Mouse (Mus musculus): ENCODE results near the gene Pds5b. TPM values are rescaled to one million over a fixed set of nuclear protein-coding genes. Genes with fewer than 3 reads are reported as not detected.
A peak's percentile ranks its signal among the peaks of the same experiment; 100 is the strongest.

Pds5b gene
- polyA plus RNA-seq, 1 experiment from 2014 or later = 52.2 TPM

DNA sequence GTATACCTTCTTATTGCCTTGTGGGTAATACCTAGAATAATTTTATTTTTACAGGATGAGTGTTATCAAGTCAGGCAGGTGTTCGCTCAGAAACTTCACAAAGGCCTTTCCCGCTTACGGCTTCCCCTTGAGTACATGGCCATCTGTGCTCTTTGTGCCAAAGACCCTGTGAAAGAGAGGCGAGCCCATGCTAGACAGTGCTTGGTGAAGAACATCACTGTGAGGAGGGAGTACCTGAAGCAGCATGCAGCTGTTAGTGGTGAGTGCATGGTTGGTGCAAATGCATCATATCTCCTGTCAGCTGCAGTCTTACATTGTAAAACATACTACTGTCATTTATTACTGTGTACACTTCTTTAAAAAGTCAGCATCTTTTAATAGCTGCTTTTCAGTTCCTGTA lies 114.7 kb downstream of the Pds5b start:
- Histone ChIP-seq H3K27me3 (ENCODE audit: control insufficient read depth, insufficient read depth, low read length) (no peaks in the 10 kb centered on the region), H3K4me3 (ENCODE audit: low read depth, low read length) (no peak overlapping the region), H3K4me1 (ENCODE audit: control insufficient read depth, insufficient read depth, low read length) (no peaks in the 10 kb centered on the region), H3K9ac (replicated peaks; ENCODE audit: low read depth, low read length) (no peak overlapping the region), H3K36me3 (ENCODE audit: control insufficient read depth, insufficient read depth, low read length) (peaks cover 27% of the 10 kb centered on the region), H3K27ac (ENCODE audit: low read depth, low read length) (no peak overlapping the region), H3K9me3 (ENCODE audit: control insufficient read depth, low read length) (no peaks in the 10 kb centered on the region), H3K4me2 (ENCODE audit: low read depth, low read length) (no peak overlapping the region)
- ATAC-seq (ENCODE audit: low read depth) = no peak
- 89% methylated on average over 4 of the region's 4 CpGs for WGBS

DNA sequence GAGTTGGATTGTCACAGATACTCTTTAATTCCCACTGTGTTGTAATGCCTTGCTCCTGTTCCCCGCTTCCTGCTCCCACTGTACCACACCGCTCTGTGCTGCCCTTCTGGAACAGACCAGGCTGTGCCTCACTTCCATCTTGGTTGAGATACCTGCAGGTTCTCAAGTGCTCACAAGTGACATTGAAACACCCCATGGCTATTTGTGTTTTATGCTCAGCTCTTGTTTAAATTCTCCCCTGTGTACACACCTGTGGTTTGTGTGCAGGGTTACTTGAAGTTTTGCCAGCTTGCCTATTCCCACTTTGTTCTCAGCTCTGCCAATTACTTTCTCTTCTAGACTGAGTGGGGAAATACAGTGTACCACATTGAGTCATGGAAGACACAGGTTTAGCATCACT lies 115.5 kb downstream of the Pds5b start:
- no peaks in the 10 kb centered on the region for H3K9me3 ChIP-seq (ENCODE audit: control insufficient read depth, low read length)
- no peak overlapping the region for H3K4me2 ChIP-seq (ENCODE audit: low read depth, low read length)
- H3K4me3 ChIP-seq (ENCODE audit: low read depth, low read length) = no peak overlapping the region
- no peaks in the 10 kb centered on the region for H3K27me3 ChIP-seq (ENCODE audit: control insufficient read depth, insufficient read depth, low read length)
- H3K4me1 ChIP-seq (ENCODE audit: control insufficient read depth, insufficient read depth, low read length) = no peaks in the 10 kb centered on the region
- H3K9ac ChIP-seq (replicated peaks; ENCODE audit: low read depth, low read length) = no peak overlapping the region
- WGBS = 96% methylated on average over 2 of the region's 2 CpGs
- peaks cover 23% of the 10 kb centered on the region for H3K36me3 ChIP-seq (ENCODE audit: control insufficient read depth, insufficient read depth, low read length)
- no peak overlapping the region for H3K27ac ChIP-seq (ENCODE audit: low read depth, low read length)
- ATAC-seq (ENCODE audit: low read depth) = no peak

- Histone ChIP-seq H3K4me2 (ENCODE audit: low read depth, low read length) (no peak overlapping the region), H3K4me3 (ENCODE audit: low read depth, low read length) (no peak overlapping the region), H3K27me3 (ENCODE audit: control insufficient read depth, insufficient read depth, low read length) (no peaks in the 10 kb centered on the region), H3K9me3 (ENCODE audit: control insufficient read depth, low read length) (no peaks in the 10 kb centered on the region), H3K36me3 (ENCODE audit: control insufficient read depth, insufficient read depth, low read length) (peaks cover 21% of the 10 kb centered on the region), H3K27ac (ENCODE audit: low read depth, low read length) (no peak overlapping the region), H3K9ac (replicated peaks; ENCODE audit: low read depth, low read length) (no peak overlapping the region), H3K4me1 (ENCODE audit: control insufficient read depth, insufficient read depth, low read length) (no peaks in the 10 kb centered on the region)
- 97% methylated on average over 6 of the region's 6 CpGs for WGBS
- no peak for ATAC-seq (ENCODE audit: low read depth)
Measured at GRCm38 (mm10) chr5:150794181-150794580, 120.6 kb downstream of the Pds5b start.

- Histone ChIP-seq H3K27ac (ENCODE audit: low read depth, low read length) (no peak overlapping the region), H3K36me3 (ENCODE audit: control insufficient read depth, insufficient read depth, low read length) (peaks cover 27% of the 10 kb centered on the region; the same call in 1 of the 2 replicates), H3K4me2 (ENCODE audit: low read depth, low read length) (no peak overlapping the region), H3K27me3 (ENCODE audit: control insufficient read depth, insufficient read depth, low read length) (no peaks in the 10 kb centered on the region), H3K4me1 (ENCODE audit: control insufficient read depth, insufficient read depth, low read length) (no peaks in the 10 kb centered on the region), H3K4me3 (ENCODE audit: low read depth, low read length) (no peak overlapping the region), H3K9me3 (ENCODE audit: control insufficient read depth, low read length) (no peaks in the 10 kb centered on the region), H3K9ac (replicated peaks; ENCODE audit: low read depth, low read length) (no peak overlapping the region)
- ATAC-seq (ENCODE audit: low read depth) = no peak
- 95% methylated on average over 2 of the region's 2 CpGs for WGBS
Measured at GRCm38 (mm10) chr5:150800056-150800455, 126.5 kb downstream of the Pds5b start.

DNA sequence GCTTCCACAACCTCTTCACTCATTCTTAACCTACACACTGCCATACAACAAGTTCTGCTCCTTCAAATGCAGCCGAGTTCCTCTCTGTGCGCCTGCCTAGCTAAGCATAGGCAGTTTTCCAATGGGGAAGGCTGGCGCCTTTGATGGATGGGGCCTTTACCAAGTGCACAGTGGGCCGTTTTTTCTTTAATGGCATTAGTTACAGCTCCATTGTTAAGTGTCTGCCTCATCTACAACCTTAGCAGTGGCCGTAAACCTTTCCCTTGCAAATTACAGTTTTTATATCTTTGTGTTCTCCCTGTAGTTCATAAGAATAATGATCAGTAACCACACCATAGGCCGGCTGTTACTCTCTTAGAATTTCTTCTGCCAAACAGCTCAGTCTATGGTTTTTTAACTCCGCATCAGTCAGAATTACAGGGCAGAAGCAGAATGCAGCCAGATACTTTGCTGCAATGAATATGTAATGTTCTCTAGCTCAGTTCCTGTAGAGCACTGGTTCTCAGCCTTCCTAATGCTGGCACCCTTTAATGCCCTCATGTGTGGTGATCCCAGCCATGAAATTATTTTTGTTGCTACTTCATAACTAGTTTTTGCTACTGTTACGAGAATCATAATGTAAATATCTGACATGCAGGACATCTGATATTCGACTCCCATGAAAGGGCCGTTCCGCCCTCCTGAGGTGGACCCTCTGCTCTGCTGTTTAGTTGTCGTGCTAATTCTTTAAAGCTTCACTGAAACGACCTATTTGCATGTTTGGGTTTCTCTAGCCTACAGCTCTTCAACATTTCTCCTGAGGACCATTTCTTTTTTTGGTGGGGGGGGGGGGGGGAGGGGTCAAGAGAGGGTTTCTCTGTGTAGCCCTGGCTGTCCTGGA lies 140.8 kb downstream of the Pds5b start:
- ATAC-seq (ENCODE audit: low read depth) = peak; percentile 38; the same call in 1 of the 2 replicates
- 35% methylated on average over 13 of the region's 13 CpGs for WGBS
- no peak overlapping the region for H3K9ac ChIP-seq (replicated peaks; ENCODE audit: low read depth, low read length)
- no peaks in the 10 kb centered on the region for H3K9me3 ChIP-seq (ENCODE audit: control insufficient read depth, low read length)
- peaks cover 5% of the 10 kb centered on the region; the same call in 1 of the 2 replicates for H3K4me1 ChIP-seq (ENCODE audit: control insufficient read depth, insufficient read depth, low read length)
- no peaks in the 10 kb centered on the region for H3K36me3 ChIP-seq (ENCODE audit: control insufficient read depth, insufficient read depth, low read length)
- no peak overlapping the region for H3K4me2 ChIP-seq (ENCODE audit: low read depth, low read length)
- no peak overlapping the region for H3K27ac ChIP-seq (ENCODE audit: low read depth, low read length)
- no peaks in the 10 kb centered on the region for H3K27me3 ChIP-seq (ENCODE audit: control insufficient read depth, insufficient read depth, low read length)
- no peak overlapping the region for H3K4me3 ChIP-seq (ENCODE audit: low read depth, low read length)

- ATAC-seq (ENCODE audit: low read depth) = no peak
- H3K9me3 ChIP-seq (ENCODE audit: control insufficient read depth, low read length) = no peaks in the 10 kb centered on the region
- no peak overlapping the region for H3K9ac ChIP-seq (replicated peaks; ENCODE audit: low read depth, low read length)
- no peak overlapping the region for H3K4me3 ChIP-seq (ENCODE audit: low read depth, low read length)
- no peaks in the 10 kb centered on the region for H3K27me3 ChIP-seq (ENCODE audit: control insufficient read depth, insufficient read depth, low read length)
- H3K36me3 ChIP-seq (ENCODE audit: control insufficient read depth, insufficient read depth, low read length) = no peaks in the 10 kb centered on the region
- no peak overlapping the region for H3K4me2 ChIP-seq (ENCODE audit: low read depth, low read length)
- WGBS = 87% methylated on average over 4 of the region's 4 CpGs
- peaks cover 5% of the 10 kb centered on the region; the same call in 1 of the 2 replicates for H3K4me1 ChIP-seq (ENCODE audit: control insufficient read depth, insufficient read depth, low read length)
- H3K27ac ChIP-seq (ENCODE audit: low read depth, low read length) = no peak overlapping the region
Measured at GRCm38 (mm10) chr5:150815400-150815799, 141.9 kb downstream of the Pds5b start.

GRCm38 (mm10) chr5:150816775-150817174 lies 143.2 kb downstream of the Pds5b start:
- 90% methylated on average over 5 of the region's 5 CpGs for WGBS
- no peak overlapping the region for H3K27ac ChIP-seq (ENCODE audit: low read depth, low read length)
- no peaks in the 10 kb centered on the region for H3K9me3 ChIP-seq (ENCODE audit: control insufficient read depth, low read length)
- no peak overlapping the region for H3K9ac ChIP-seq (replicated peaks; ENCODE audit: low read depth, low read length)
- H3K4me1 ChIP-seq (ENCODE audit: control insufficient read depth, insufficient read depth, low read length) = peaks cover 5% of the 10 kb centered on the region; the same call in 1 of the 2 replicates
- H3K36me3 ChIP-seq (ENCODE audit: control insufficient read depth, insufficient read depth, low read length) = no peaks in the 10 kb centered on the region
- ATAC-seq (ENCODE audit: low read depth) = no peak
- no peak overlapping the region for H3K4me3 ChIP-seq (ENCODE audit: low read depth, low read length)
- no peak overlapping the region for H3K4me2 ChIP-seq (ENCODE audit: low read depth, low read length)
- H3K27me3 ChIP-seq (ENCODE audit: control insufficient read depth, insufficient read depth, low read length) = no peaks in the 10 kb centered on the region

DNA sequence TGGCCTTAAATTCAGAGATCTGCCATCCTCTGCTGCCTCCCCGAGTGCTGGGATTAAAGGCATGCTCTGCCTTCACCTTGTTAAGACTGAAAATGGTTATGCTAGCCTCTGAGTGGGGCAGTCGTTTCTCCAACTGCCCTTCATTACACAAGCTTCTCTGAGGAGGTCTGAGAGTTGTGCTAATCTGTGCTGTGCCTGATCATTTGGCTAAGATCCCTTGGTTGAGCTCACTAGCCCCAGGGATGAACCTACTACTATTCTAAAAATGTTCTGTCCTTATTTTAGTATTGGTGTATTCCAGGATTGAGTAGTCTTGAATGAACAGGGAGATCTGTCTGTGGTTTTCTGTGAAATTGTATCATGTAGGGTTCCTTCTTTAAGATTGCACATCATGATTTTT lies 144.5 kb downstream of the Pds5b start:
- Histone ChIP-seq H3K4me3 (ENCODE audit: low read depth, low read length) (no peak overlapping the region), H3K4me1 (ENCODE audit: control insufficient read depth, insufficient read depth, low read length) (peaks cover 5% of the 10 kb centered on the region; the same call in 1 of the 2 replicates), H3K9me3 (ENCODE audit: control insufficient read depth, low read length) (no peaks in the 10 kb centered on the region), H3K27me3 (ENCODE audit: control insufficient read depth, insufficient read depth, low read length) (no peaks in the 10 kb centered on the region), H3K27ac (ENCODE audit: low read depth, low read length) (no peak overlapping the region), H3K9ac (replicated peaks; ENCODE audit: low read depth, low read length) (no peak overlapping the region), H3K4me2 (ENCODE audit: low read depth, low read length) (no peak overlapping the region), H3K36me3 (ENCODE audit: control insufficient read depth, insufficient read depth, low read length) (no peaks in the 10 kb centered on the region)
- ATAC-seq (ENCODE audit: low read depth) = no peak
- WGBS = 60% methylated on average over 2 of the region's 2 CpGs

- Histone ChIP-seq H3K4me1 (ENCODE audit: control insufficient read depth, insufficient read depth, low read length) (peaks cover 3% of the 10 kb centered on the region; the same call in 1 of the 2 replicates), H3K27ac (ENCODE audit: low read depth, low read length) (no peak overlapping the region), H3K4me2 (ENCODE audit: low read depth, low read length) (no peak overlapping the region), H3K9ac (replicated peaks; ENCODE audit: low read depth, low read length) (no peak overlapping the region), H3K4me3 (ENCODE audit: low read depth, low read length) (no peak overlapping the region), H3K36me3 (ENCODE audit: control insufficient read depth, insufficient read depth, low read length) (no peaks in the 10 kb centered on the region), H3K27me3 (ENCODE audit: control insufficient read depth, insufficient read depth, low read length) (no peaks in the 10 kb centered on the region), H3K9me3 (ENCODE audit: control insufficient read depth, low read length) (no peaks in the 10 kb centered on the region)
- ATAC-seq (ENCODE audit: low read depth) = no peak
- WGBS = 85% methylated on average over 4 of the region's 4 CpGs
Measured at GRCm38 (mm10) chr5:150818886-150819285, 145.3 kb downstream of the Pds5b start.

Data from neural tube, embryonic 14.5 days (tissue).